ENCODE assay signal across 7 mouse cellular contexts in the genomic region with DNA sequence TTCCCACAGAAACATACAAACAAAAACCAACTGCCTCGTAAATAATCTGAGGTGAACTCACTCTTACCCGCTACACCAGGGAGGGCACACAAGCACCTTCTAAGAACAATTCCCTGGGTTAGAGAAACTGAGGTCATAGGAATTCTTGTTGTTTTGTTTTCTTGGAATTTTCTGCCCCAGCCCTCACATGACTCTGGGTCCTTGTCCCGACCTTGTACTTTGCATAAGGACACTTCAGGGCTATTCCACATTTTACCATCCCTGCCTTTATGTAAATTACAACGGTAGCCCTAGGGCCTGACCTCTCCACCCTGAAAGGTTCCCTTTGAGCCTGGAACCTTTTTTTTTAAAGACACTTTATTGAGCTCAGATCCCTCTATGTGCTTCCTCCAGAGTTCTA. TPM values are rescaled to one million over a fixed set of nuclear protein-coding genes. Genes with fewer than 3 reads are reported as not detected.
DNase-seq lines count a peak whose midpoint lies in the region; ATAC-seq and TF ChIP-seq lines count a peak whose summit lies in the region.

A gene (minus strand): TSS at position 173 of the 400 bp plus-strand sequence.

- H3K79me2 ChIP-seq in CH12.LX (replicated peaks; ENCODE audit: control insufficient read depth, extremely low read depth, insufficient read depth, poor library complexity, severe bottlenecking), result 0 out of 2 replicates have a peak, but pooled peaks cover under 1% of the 10 kb centered on the region

- no peak for TF ChIP-seq EP300 in CH12.LX (IDR thresholded peaks at IDR 0.05; ENCODE audit: low read length)

- DNase-seq in CH12.LX (ENCODE audit: extremely low read depth), result no peak
- DNase-seq in ES-CJ7 (ENCODE audit: low read depth, low spot score), result peak; percentile 92
- no peak for DNase-seq in forebrain, embryonic 10.5 days (ENCODE audit: extremely low spot score, low spot score)
- DNase-seq in heart, postnatal 4 days, result no peak
- DNase-seq in urinary bladder, adult 18-20 months (ENCODE audit: low spot score in 2 of 2), result no peak

- peaks cover 35 to 72% of the 10 kb centered on the region in 2 experiments for H3K4me1 ChIP-seq in CH12.LX (ENCODE audit: control insufficient read depth in 1 of 2, insufficient read depth in 2 of 2)
- peaks cover 57% of the 10 kb centered on the region for H3K4me1 ChIP-seq in forebrain, embryonic 10.5 days
- 0 out of 2 replicates have a peak, but pooled peaks cover 10% of the 10 kb centered on the region for H3K4me1 ChIP-seq in limb, embryonic 15.5 days
- H3K4me1 ChIP-seq in stomach, embryonic 15.5 days, result 0 out of 2 replicates have a peak, but pooled peaks cover 11% of the 10 kb centered on the region

- peak within 1 kb of the TSS; percentile 59 for H3K4me2 ChIP-seq in CH12.LX (ENCODE audit: insufficient read depth, low read depth, poor library complexity, severe bottlenecking)
- peak within 1 kb of the TSS; percentile 14; the same call in 1 of the 2 replicates for H3K4me2 ChIP-seq in limb, embryonic 15.5 days
- no peak within 1 kb of the TSS for H3K4me2 ChIP-seq in stomach, embryonic 15.5 days

- H3K27ac ChIP-seq in CH12.LX (ENCODE audit: insufficient read depth, low read depth), result peak within 1 kb of the TSS; percentile 75
- H3K27ac ChIP-seq in forebrain, embryonic 10.5 days, result 0 out of 2 replicates have a peak within 1 kb of the TSS, but pooled peaks have one; percentile 36
- H3K27ac ChIP-seq in limb, embryonic 15.5 days, result no peak within 1 kb of the TSS
- H3K27ac ChIP-seq in stomach, embryonic 15.5 days, result no peak within 1 kb of the TSS; the same call in 1 of the 2 replicates

- H3K9me3 ChIP-seq in CH12.LX (replicated peaks; ENCODE audit: low read length), result no peaks in the 10 kb centered on the region
- no peaks in the 10 kb centered on the region for H3K9me3 ChIP-seq in forebrain, embryonic 10.5 days
- no peaks in the 10 kb centered on the region for H3K9me3 ChIP-seq in limb, embryonic 15.5 days
- no peaks in the 10 kb centered on the region for H3K9me3 ChIP-seq in stomach, embryonic 15.5 days

- H3K27me3 ChIP-seq in CH12.LX (replicated peaks), result no peaks in the 10 kb centered on the region
- H3K27me3 ChIP-seq in forebrain, embryonic 10.5 days (ENCODE audit: poor library complexity, severe bottlenecking), result 0 out of 2 replicates have a peak, but pooled peaks cover 13% of the 10 kb centered on the region
- no peaks in the 10 kb centered on the region for H3K27me3 ChIP-seq in limb, embryonic 15.5 days
- H3K27me3 ChIP-seq in stomach, embryonic 15.5 days (replicated peaks), result no peaks in the 10 kb centered on the region

- dilution Hi-C loops in CH12.LX (cut with MboI; ENCODE audit: extremely low pct_ligation_motif_present, extremely low pct_unique_long_range_greater_than_20kb, low sequenced_read_pairs), result no loop called here

- no peak for TF ChIP-seq POLR2A in CH12.LX (IDR thresholded peaks at IDR 0.05; ENCODE audit: low read depth, low read length)

- no peaks in the 10 kb centered on the region for H3K36me3 ChIP-seq in CH12.LX (replicated peaks in 1 of 2; ENCODE audit: control insufficient read depth in 1 of 2, insufficient read depth in 1 of 2, low read length in 1 of 2)
- no peaks in the 10 kb centered on the region for H3K36me3 ChIP-seq in forebrain, embryonic 10.5 days (replicated peaks)
- H3K36me3 ChIP-seq in limb, embryonic 15.5 days, result no peaks in the 10 kb centered on the region
- no peaks in the 10 kb centered on the region for H3K36me3 ChIP-seq in stomach, embryonic 15.5 days

- no peak for TF ChIP-seq RAD21 in CH12.LX (IDR thresholded peaks at IDR 0.05; ENCODE audit: low read depth, low read length)

- in situ Hi-C loops in CH12.LX (cut with MboI; ENCODE audit: low pct_ligation_motif_present, low pct_unique_long_range_greater_than_20kb, low sequenced_read_pairs), result no loop called here

- H3K9ac ChIP-seq in CH12.LX (ENCODE audit: insufficient read depth, low read depth), result no peak within 1 kb of the TSS
- H3K9ac ChIP-seq in limb, embryonic 15.5 days, result no peak within 1 kb of the TSS
- no peak within 1 kb of the TSS for H3K9ac ChIP-seq in stomach, embryonic 15.5 days

- no peak for TF ChIP-seq CTCF in CH12.LX (conservative IDR thresholded peaks at IDR 0.05 in 1 of 2, IDR thresholded peaks at IDR 0.05 in 1 of 2; ENCODE audit: low read depth in 2 of 2, low read length in 2 of 2)

- ATAC-seq in limb, embryonic 15.5 days (ENCODE audit: insufficient number of reproducible peaks, low FRiP score, low TSS enrichment, low read depth), result no peak
- no peak for ATAC-seq in stomach, embryonic 15.5 days (ENCODE audit: insufficient read depth, low FRiP score, low read depth)

- H3K4me3 ChIP-seq in CH12.LX (replicated peaks in 1 of 3; ENCODE audit: low read depth in 2 of 3, low read length in 2 of 3, poor library complexity in 1 of 3), result peak within 1 kb of the TSS in 1 of 3 experiments; percentile 30
- peak within 1 kb of the TSS; percentile 4; the same call in 1 of the 2 replicates for H3K4me3 ChIP-seq in forebrain, embryonic 10.5 days
- no peak within 1 kb of the TSS for H3K4me3 ChIP-seq in limb, embryonic 15.5 days
- H3K4me3 ChIP-seq in stomach, embryonic 15.5 days (replicated peaks), result no peak within 1 kb of the TSS

- 53% methylated on average over 4 of the region's 4 CpGs for WGBS in forebrain, embryonic 10.5 days
- WGBS in limb, embryonic 15.5 days, result 43% methylated on average over 4 of the region's 4 CpGs
- WGBS in stomach, embryonic 15.5 days, result 49% methylated on average over 4 of the region's 4 CpGs

TF ChIP-seq in CH12.LX, 34 proteins besides CTCF, POLR2A, EP300 and RAD21:
- no peak for TF ChIP-seq ELF1 (IDR thresholded peaks at IDR 0.05; ENCODE audit: low read depth, low read length)
- TF ChIP-seq POLR2AphosphoS2 (IDR thresholded peaks at IDR 0.05; ENCODE audit: low read depth, low read length), result no peak
- no peak for TF ChIP-seq USF1 (IDR thresholded peaks at IDR 0.05; ENCODE audit: low read depth, low read length)
- 0 out of 2 replicates have a peak, but pooled peaks have one; percentile 33 for TF ChIP-seq BHLHE40 (IDR thresholded peaks at IDR 0.05; ENCODE audit: low read depth, low read length)
- no peak for TF ChIP-seq ZKSCAN1 (IDR thresholded peaks at IDR 0.05; ENCODE audit: borderline replicate concordance, low read depth, low read length)
- TF ChIP-seq ZNF384 (IDR thresholded peaks at IDR 0.05; ENCODE audit: low read depth, low read length), result no peak
- TF ChIP-seq SIN3A (IDR thresholded peaks at IDR 0.05; ENCODE audit: low read length), result no peak

RNA-seq across cellular contexts. Expression of the gene that starts here (rescaled TPM):
- total RNA-seq in CH12.LX (2012; rRNA removed) (730 and 1,066 TPM in 2 replicates), CH12.LX (2014; rRNA removed) (1,361 and 1,740 TPM in 2 replicates)
- 2,091 and 2,158 TPM in 2 replicates for polyA plus RNA-seq in CH12.LX (2012; ENCODE audit: insufficient read length, low read depth)
- polyA plus RNA-seq in forebrain, embryonic 10.5 days (2016; fragmentation: Nextera tagmentation; extraction: Ambion mirVana), result 1,260 and 1,271 TPM in 2 replicates
- 100 to 1,000 TPM; 275 to 295 TPM for total RNA-seq in heart, postnatal 4 days (2021)
- 644 and 712 TPM in 2 replicates for polyA plus RNA-seq in limb, embryonic 15.5 days (2015; fragmentation: Nextera tagmentation; extraction: Ambion mirVana)
- 815 and 840 TPM in 2 replicates for polyA plus RNA-seq in stomach, embryonic 15.5 days (2015; fragmentation: Nextera tagmentation; extraction: Ambion mirVana)

Comparison
In these comparisons a context has a peak if more than half of its experiments do, and no peak if none do; other contexts are left out.
1. H3K27ac ChIP-seq: peak in CH12.LX (single experiment) and forebrain, embryonic 10.5 days (single experiment); none in limb, embryonic 15.5 days (single experiment) and stomach, embryonic 15.5 days (single experiment).